Mouse (Mus musculus) intestine, postnatal 0 days (tissue): Measurements from ENCODE around the gene Pacsin2. TPM values are rescaled to one million over a fixed set of nuclear protein-coding genes. Genes with fewer than 3 reads are reported as not detected.
"Not testable (repeated sequence)": the region's sequence is repeated elsewhere in the genome, so short reads cannot be mapped to it uniquely, and the experiment has no call there.

Experiments used
- ATAC-seq: fragments of 200-750 bp; cut with Nextera tagmentation; 2 replicates; pipeline ENCODE4 v1.8.0; 2017; ENCODE audit warnings: mild to moderate bottlenecking, moderate TSS enrichment, moderate library complexity
- H3K27ac ChIP-seq: fragments of 300-500 bp; sonication (generic); 2 replicates; pipeline ENCODE4 v1.5.1; 2014; ENCODE audit warnings: mild to moderate bottlenecking, low read depth, low read length, moderate library complexity
- H3K27me3 ChIP-seq: fragments of 300-500 bp; sonication (generic); replicated peaks from 2 replicates; pipeline ENCODE4 v1.6.1; 2014; ENCODE audit warnings: low read length, mixed read lengths; ENCODE audit not compliant: control insufficient read depth, insufficient read depth
- H3K36me3 ChIP-seq: fragments of 300-500 bp; sonication (generic); 2 replicates; pipeline ENCODE4 v1.6.1; 2014; ENCODE audit warnings: mild to moderate bottlenecking, moderate library complexity; ENCODE audit not compliant: control insufficient read depth, insufficient read depth
- H3K4me1 ChIP-seq: fragments of 300-500 bp; sonication (generic); replicated peaks from 2 replicates; pipeline ENCODE4 v1.6.1; 2014; ENCODE audit warnings: antibody characterized with exemption, low read length, mixed read lengths; ENCODE audit not compliant: control insufficient read depth, insufficient read depth
- H3K4me2 ChIP-seq: fragments of 300-500 bp; sonication (generic); replicated peaks from 2 replicates; pipeline ENCODE4 v1.6.1; 2014; ENCODE audit warnings: low read depth, mild to moderate bottlenecking, moderate library complexity
- H3K4me3 ChIP-seq: fragments of 300-500 bp; sonication (generic); 2 replicates; pipeline ENCODE4 v1.5.1; 2014; ENCODE audit warnings: low read depth, low read length
- H3K9ac ChIP-seq: fragments of 300-500 bp; sonication (generic); 2 replicates; pipeline ENCODE4 v1.6.1; 2014; ENCODE audit warnings: mild to moderate bottlenecking, low read depth, low read length
- H3K9me3 ChIP-seq: fragments of 300-500 bp; sonication (generic); 2 replicates; pipeline ENCODE4 v1.6.1; 2016; ENCODE audit warnings: mixed run types; ENCODE audit not compliant: control insufficient read depth
- CTCF ChIP-seq: sonication (generic); IDR thresholded peaks from 2 replicates; pipeline ENCODE4 v1.5.1; 2016; ENCODE audit warnings: low read depth, mild to moderate bottlenecking, control low read depth, antibody characterized with exemption, moderate library complexity
- WGBS: fragments of 180-500 bp; shearing (Covaris S2); extraction: QIAGEN DNeasy Blood & Tissue Kit; methylation state at CpG from one replicate; pipeline ENCODE4 v1.1.7; 2014; 5-methylcytosine and 5-hydroxymethylcytosine counted together
- polyA plus RNA-seq: library from polyadenylated mRNA; unstranded; fragments of >200 nt; fragmentation: Nextera tagmentation; extraction: Ambion mirVana; gene quantifications from 2 replicates; pipeline ENCODE4 v1.2.1, GENCODE M21; 2015

Gene Pacsin2
- polyA plus RNA-seq, 1 experiment from 2014 or later, result 40.9 TPM

DNA sequence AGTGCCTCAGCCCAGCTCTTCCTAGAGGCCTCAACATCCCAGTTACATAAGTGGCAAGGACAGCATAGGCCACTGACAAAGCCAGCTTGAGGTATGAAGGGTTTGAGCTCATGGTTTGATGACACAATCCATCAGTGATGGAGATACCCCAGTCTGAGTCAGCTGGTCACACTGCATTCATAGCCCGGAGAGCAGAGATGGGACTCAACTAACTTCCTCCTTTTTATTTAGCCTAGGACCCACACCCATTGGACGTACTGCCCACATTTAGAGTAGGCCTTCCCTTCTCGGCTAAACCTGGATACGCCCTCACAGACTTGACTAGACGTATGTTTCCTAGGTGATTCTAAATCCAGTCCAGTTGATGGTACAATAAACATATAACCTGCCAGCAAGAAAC lies 56.2 kb downstream of the Pacsin2 start:
- H3K27ac ChIP-seq, result no peak overlapping the region
- no peaks in the 10 kb centered on the region for H3K36me3 ChIP-seq
- 62% methylated on average over 5 of the region's 5 CpGs for WGBS
- no peak for TF ChIP-seq CTCF
- ATAC-seq, result no peak
- no peaks in the 10 kb centered on the region for H3K9me3 ChIP-seq
- no peaks in the 10 kb centered on the region for H3K27me3 ChIP-seq
- no peak overlapping the region for H3K9ac ChIP-seq
- H3K4me2 ChIP-seq, result no peak overlapping the region
- H3K4me3 ChIP-seq, result no peak overlapping the region
- peaks cover 8% of the 10 kb centered on the region; the same call in 1 of the 2 replicates for H3K4me1 ChIP-seq

DNA sequence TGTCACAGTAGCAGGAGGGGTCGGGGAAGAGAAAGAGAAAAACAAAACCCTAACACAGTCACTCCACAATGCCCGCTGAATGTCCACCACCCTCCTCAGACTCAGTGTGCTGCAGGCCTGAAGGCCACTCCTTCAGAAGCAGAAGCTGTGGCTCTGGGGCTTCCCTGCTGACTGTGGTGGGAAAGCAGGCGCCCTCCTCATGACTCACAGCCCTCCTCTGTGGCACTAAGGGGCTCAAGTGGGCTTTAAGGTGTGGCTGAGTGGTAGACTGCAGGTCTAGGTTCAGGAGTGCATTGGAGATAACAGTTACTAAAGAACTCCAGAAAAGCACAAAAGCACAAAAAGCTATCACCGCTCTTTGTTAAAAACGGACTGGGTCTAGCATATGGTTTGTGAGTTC lies 56.9 kb downstream of the Pacsin2 start:
- no peak overlapping the region for H3K4me3 ChIP-seq
- no peak overlapping the region for H3K4me2 ChIP-seq
- ATAC-seq, result no peak
- H3K9me3 ChIP-seq, result no peaks in the 10 kb centered on the region
- H3K9ac ChIP-seq, result no peak overlapping the region
- no peak overlapping the region for H3K27ac ChIP-seq
- 89% methylated on average over 5 of the region's 5 CpGs for WGBS
- TF ChIP-seq CTCF, result no peak
- H3K27me3 ChIP-seq, result no peaks in the 10 kb centered on the region
- H3K4me1 ChIP-seq, result peaks cover 8% of the 10 kb centered on the region; the same call in 1 of the 2 replicates
- H3K36me3 ChIP-seq, result peaks cover 5% of the 10 kb centered on the region; the same call in 1 of the 2 replicates

- H3K9me3 ChIP-seq, H3K4me3 ChIP-seq, H3K4me1 ChIP-seq, H3K9ac ChIP-seq, H3K4me2 ChIP-seq, H3K27ac ChIP-seq, H3K27me3 ChIP-seq: not testable (repeated sequence)
- peaks cover 12% of the 10 kb centered on the region; the same call in 1 of the 2 replicates for H3K36me3 ChIP-seq
- 92% methylated on average over 20 of the region's 40 CpGs for WGBS
- peak; percentile 48; the same call in 1 of the 2 replicates for ATAC-seq
Observed at GRCm38 (mm10) chr15:83405866-83406265, 58.5 kb downstream of the Pacsin2 start.

DNA sequence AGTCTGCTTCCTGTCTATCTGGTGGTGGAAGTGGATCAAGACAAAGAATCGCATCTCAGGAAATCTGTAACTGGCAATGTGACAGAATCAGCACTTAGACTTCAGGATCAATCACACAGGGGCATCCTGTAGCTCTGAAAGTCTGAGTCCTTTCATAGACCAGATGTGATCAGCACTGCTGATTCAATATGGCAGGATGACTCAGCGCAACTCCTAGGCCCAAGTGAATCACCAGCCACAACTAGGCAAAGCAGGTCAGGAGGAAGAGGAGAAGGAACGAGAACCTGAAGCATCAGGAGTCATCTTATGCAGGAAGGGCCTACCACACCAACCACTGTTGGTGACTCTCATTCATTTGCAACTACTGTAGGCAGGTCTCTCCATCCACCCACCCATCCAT lies 60.4 kb downstream of the Pacsin2 start:
- no peak for TF ChIP-seq CTCF
- Histone ChIP-seq H3K9ac (no peak overlapping the region), H3K27ac (no peak overlapping the region), H3K4me2 (no peak overlapping the region), H3K9me3 (no peaks in the 10 kb centered on the region), H3K27me3 (no peaks in the 10 kb centered on the region), H3K4me1 (0 out of 2 replicates have a peak, but pooled peaks cover 4% of the 10 kb centered on the region), H3K4me3 (no peak overlapping the region), H3K36me3 (peaks cover 14% of the 10 kb centered on the region; the same call in 1 of the 2 replicates)
- no peak for ATAC-seq
- WGBS, result 90% methylated on average over 3 of the region's 3 CpGs

DNA sequence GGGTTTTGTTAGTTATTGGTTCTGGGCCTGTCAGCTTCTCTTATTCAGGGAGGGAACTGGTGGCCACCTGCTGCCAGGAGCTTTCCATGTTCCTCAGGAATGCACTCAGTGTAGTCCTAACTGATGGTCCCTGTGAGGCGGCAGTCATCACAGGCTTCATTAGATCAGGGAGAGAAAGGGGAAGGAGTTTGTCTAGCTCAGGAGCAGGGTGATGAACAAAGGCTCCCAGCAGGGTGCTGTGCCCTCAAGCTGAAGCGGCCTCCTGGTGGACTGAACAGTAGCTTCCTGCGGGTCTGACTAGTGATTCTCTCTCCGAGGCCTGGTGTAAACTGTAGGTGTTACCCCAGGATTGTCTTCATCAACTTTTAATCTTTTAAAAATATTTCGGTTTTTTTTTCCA lies 61.4 kb downstream of the Pacsin2 start:
- Histone ChIP-seq H3K27ac (no peak overlapping the region), H3K4me3 (no peak overlapping the region), H3K4me1 (0 out of 2 replicates have a peak, but pooled peaks cover 1% of the 10 kb centered on the region), H3K4me2 (no peak overlapping the region), H3K27me3 (no peaks in the 10 kb centered on the region), H3K9ac (no peak overlapping the region), H3K9me3 (no peaks in the 10 kb centered on the region), H3K36me3 (peaks cover 14% of the 10 kb centered on the region; the same call in 1 of the 2 replicates)
- WGBS, result 77% methylated on average over 5 of the region's 5 CpGs
- no peak for ATAC-seq
- TF ChIP-seq CTCF, result no peak

DNA sequence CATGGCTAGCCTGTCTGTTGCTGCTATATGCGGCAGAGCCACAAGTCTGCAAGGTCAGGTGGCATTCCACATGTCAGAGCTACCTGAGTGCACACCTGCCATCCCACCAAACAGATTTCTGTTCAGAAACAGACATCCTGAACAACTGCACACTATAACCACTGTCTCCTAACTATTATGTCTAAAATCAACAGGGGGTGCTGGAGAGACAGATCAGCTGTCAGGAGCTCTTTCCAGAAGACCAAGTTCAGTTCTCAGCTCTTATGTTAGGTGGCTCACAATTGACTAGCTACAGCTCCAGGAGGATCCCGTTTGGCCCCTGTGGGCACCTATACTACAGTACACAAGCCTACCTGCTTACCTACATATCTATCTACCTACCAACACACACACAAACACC lies 71.7 kb downstream of the Pacsin2 start:
- Histone ChIP-seq H3K9me3 (no peaks in the 10 kb centered on the region), H3K27ac (no peak overlapping the region), H3K4me3 (no peak overlapping the region), H3K9ac (no peak overlapping the region), H3K36me3 (peaks cover 37% of the 10 kb centered on the region), H3K4me2 (no peak overlapping the region), H3K4me1 (no peaks in the 10 kb centered on the region), H3K27me3 (no peaks in the 10 kb centered on the region)
- 83% methylated on average over 2 of the region's 2 CpGs for WGBS
- ATAC-seq, result no peak
- TF ChIP-seq CTCF, result peak; percentile 55

DNA sequence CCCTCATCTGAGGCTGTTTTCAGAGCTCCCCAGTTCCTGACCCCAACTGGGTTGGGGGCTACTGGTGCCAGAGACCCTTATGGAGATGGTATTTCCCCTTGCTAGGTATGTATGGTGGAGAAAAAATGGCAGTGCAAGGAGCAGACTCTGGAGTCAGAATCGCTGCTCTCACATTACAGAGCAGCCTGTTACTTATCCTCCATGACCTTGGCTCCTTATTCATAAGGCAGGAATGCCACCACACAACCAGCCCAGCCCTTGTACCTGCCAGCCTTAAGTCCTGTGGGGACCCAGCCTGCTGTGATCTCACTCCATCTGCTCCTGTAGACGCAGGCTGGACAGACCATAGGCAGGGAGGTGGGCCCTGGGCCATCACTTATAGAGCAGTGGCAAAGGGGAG lies 76.5 kb downstream of the Pacsin2 start:
- ATAC-seq, result no peak
- H3K36me3 ChIP-seq, result peaks cover 79% of the 10 kb centered on the region
- no peaks in the 10 kb centered on the region for H3K27me3 ChIP-seq

More for the DNA sequence above, 76.5 kb downstream of the Pacsin2 start:
- H3K9ac ChIP-seq, result no peak overlapping the region
- 78% methylated on average over 2 of the region's 2 CpGs for WGBS
- H3K4me2 ChIP-seq, result no peak overlapping the region
- no peak overlapping the region for H3K4me3 ChIP-seq
- H3K27ac ChIP-seq, result no peak overlapping the region
- H3K4me1 ChIP-seq, result no peaks in the 10 kb centered on the region
- TF ChIP-seq CTCF, result no peak
- H3K9me3 ChIP-seq, result no peaks in the 10 kb centered on the region
